Mouse (Mus musculus) layer of hippocampus, postnatal 25 days (tissue): ENCODE data around the gene Tmc2. TPM values are rescaled to one million over a fixed set of nuclear protein-coding genes. Genes with fewer than 3 reads are reported as not detected.

Source experiments
- DNase-seq, 2 experiments: peaks; one replicate each; pipeline ENCODE4 v3.0.0; 2022; ENCODE audit warnings: mixed read lengths in 2 of 2, low spot score in 1 of 2; ENCODE audit errors: extremely low spot score in 1 of 2
- total RNA-seq, 2 experiments: library from RNA; stranded (reverse); gene quantifications; 2 replicates each; pipeline ENCODE4 v1.2.3; 2021

Tmc2 gene
- total RNA-seq, 2 experiments from 2014 or later = 0.12 TPM; not detected in 1

GRCm38 (mm10) chr2:130294218-130294935 lies 99.4 kb downstream of the Tmc2 start:
- DNase-seq = no peak

- DNase-seq = peak in 1 of 2 experiments; percentile 32
These were observed 99.9 kb downstream of the Tmc2 start, which contains the start of gene Ebf4 for GRCm38 (mm10) chr2:130294936-130295277. Gene Ebf4 (plus strand): TSS chr2:130295169.

GRCm38 (mm10) chr2:130295331-130296133 lies 100.5 kb downstream of the Tmc2 start:
- peak; percentile 43 to 60 for DNase-seq

- DNase-seq = no peak
These were observed 101.2 kb downstream of the Tmc2 start for GRCm38 (mm10) chr2:130296134-130296745.

- no peak for DNase-seq
These were observed 102.6 kb downstream of the Tmc2 start for GRCm38 (mm10) chr2:130297580-130297979.

- no peak for DNase-seq
These were observed 108.0 kb downstream of the Tmc2 start for GRCm38 (mm10) chr2:130303014-130303413.

Other genes starting within 250 kb of the Tmc2 start
- gene Tgm3, start 182.8 kb upstream of the Tmc2 start, total RNA-seq = under 1 TPM; 0.35 to 0.42 TPM
- under 1 TPM; 0.16 to 0.17 TPM for gene Tgm6, start 82.8 kb upstream of the Tmc2 start, total RNA-seq
- gene Snrpb, start 15.8 kb upstream of the Tmc2 start, total RNA-seq = 100 to 1,000 TPM; 101 to 123 TPM
- gene Nop56, start 79.2 kb downstream of the Tmc2 start, total RNA-seq = 100 to 1,000 TPM; 129 to 165 TPM
- gene Idh3b, start 89.4 kb downstream of the Tmc2 start, total RNA-seq = 100 to 1,000 TPM; 320 to 329 TPM
- 10 to 100 TPM in 1 of 2 experiments, 1 to 10 TPM in 1; 9.3 to 13.6 TPM for gene Ebf4, start 100.0 kb downstream of the Tmc2 start, total RNA-seq
- 1 to 10 TPM; 6.3 to 6.8 TPM for gene Cpxm1, start 202.4 kb downstream of the Tmc2 start, total RNA-seq
- gene Gm28372, start 210.0 kb downstream of the Tmc2 start, total RNA-seq = not detected
- gene 1700020A23Rik, start 210.1 kb downstream of the Tmc2 start, total RNA-seq = not detected
- gene Tmem239, start 211.3 kb downstream of the Tmc2 start, total RNA-seq = not detected
- 10 to 100 TPM; 91.6 to 95.2 TPM for gene Vps16, start 229.1 kb downstream of the Tmc2 start, total RNA-seq
- gene Pced1a, start 229.5 kb downstream of the Tmc2 start, total RNA-seq = 10 to 100 TPM; 22.4 to 25.4 TPM